Mouse (Mus musculus): ENCODE measurements around the gene Vmn1r125. TPM values are rescaled to one million over a fixed set of nuclear protein-coding genes. Genes with fewer than 3 reads are reported as not detected.
"Not testable (repeated sequence)": the region's sequence is repeated elsewhere in the genome, so short reads cannot be mapped to it uniquely, and the experiment has no call there.

Vmn1r125 gene
- not detected in 2 replicates for polyA plus RNA-seq (2015; fragmentation: Nextera tagmentation; extraction: Ambion mirVana)

GRCm38 (mm10) chr7:21271879-21272278 is at the start of gene Vmn1r125:
TSS of gene Vmn1r125 (plus strand) at chr7:21272179.
- not testable (repeated sequence) for H3K4me3 ChIP-seq (replicated peaks); H3K4me1 ChIP-seq (replicated peaks); H3K9me3 ChIP-seq; H3K4me2 ChIP-seq (replicated peaks); H3K36me3 ChIP-seq; H3K9ac ChIP-seq (replicated peaks); H3K27ac ChIP-seq; ATAC-seq; H3K27me3 ChIP-seq
- 70% methylated on average over 3 of the region's 3 CpGs for WGBS

GRCm38 (mm10) chr7:21260517-21260916 is 11.5 kb upstream of the Vmn1r125 start, which contains the start of gene Vmn1r124:
TSS of gene Vmn1r124 (minus strand) at chr7:21260617.
- H3K27me3 ChIP-seq; H3K4me3 ChIP-seq (replicated peaks); H3K9me3 ChIP-seq; H3K36me3 ChIP-seq; H3K27ac ChIP-seq; H3K4me1 ChIP-seq (replicated peaks); H3K9ac ChIP-seq (replicated peaks); H3K4me2 ChIP-seq (replicated peaks); ATAC-seq: not testable (repeated sequence)
- 83% methylated on average over 4 of the region's 4 CpGs for WGBS

GRCm38 (mm10) chr7:21301367-21301766 is 29.4 kb downstream of the Vmn1r125 start, which contains the start of gene Vmn1r126:
TSS of gene Vmn1r126 (minus strand) at chr7:21301467.
- H3K9me3 ChIP-seq; H3K27me3 ChIP-seq; ATAC-seq; H3K4me3 ChIP-seq (replicated peaks); H3K9ac ChIP-seq (replicated peaks); H3K4me1 ChIP-seq (replicated peaks); H3K27ac ChIP-seq; H3K36me3 ChIP-seq; H3K4me2 ChIP-seq (replicated peaks): not testable (repeated sequence)
- WGBS: no CpG with 5 or more reads among the region's 5 CpGs

- not testable (repeated sequence) for H3K9me3 ChIP-seq, H3K36me3 ChIP-seq
Observed at GRCm38 (mm10) chr7:21319761-21320160, 47.8 kb downstream of the Vmn1r125 start, which contains the start of gene Vmn1r127. TSS of gene Vmn1r127 (minus strand) at chr7:21319861.

More at GRCm38 (mm10) chr7:21319761-21320160, 47.8 kb downstream of the Vmn1r125 start, which contains the start of gene Vmn1r127:
- H3K27me3 ChIP-seq; H3K4me1 ChIP-seq (replicated peaks); H3K4me3 ChIP-seq (replicated peaks); H3K9ac ChIP-seq (replicated peaks); H3K4me2 ChIP-seq (replicated peaks); ATAC-seq; H3K27ac ChIP-seq: not testable (repeated sequence)
- WGBS: no CpG with 5 or more reads among the region's 3 CpGs

Other genes with a start within 250 kb of the Vmn1r125 start
- not detected in 2 replicates for gene Vmn1r120, start 218.4 kb upstream of the Vmn1r125 start, polyA plus RNA-seq (2015; fragmentation: Nextera tagmentation; extraction: Ambion mirVana)
- not detected in 2 replicates for gene Vmn1r121, start 173.7 kb upstream of the Vmn1r125 start, polyA plus RNA-seq (2015; fragmentation: Nextera tagmentation; extraction: Ambion mirVana)
- gene Vmn1r122, start 138.1 kb upstream of the Vmn1r125 start, polyA plus RNA-seq (2015; fragmentation: Nextera tagmentation; extraction: Ambion mirVana): not detected in 2 replicates
- gene Vmn1r123, start 110.0 kb upstream of the Vmn1r125 start, polyA plus RNA-seq (2015; fragmentation: Nextera tagmentation; extraction: Ambion mirVana): not detected in 2 replicates
- not detected in 2 replicates for gene Gm5157, start 81.8 kb upstream of the Vmn1r125 start, polyA plus RNA-seq (2015; fragmentation: Nextera tagmentation; extraction: Ambion mirVana)
- gene Vmn1r124, start 11.6 kb upstream of the Vmn1r125 start, polyA plus RNA-seq (2015; fragmentation: Nextera tagmentation; extraction: Ambion mirVana): not detected in 2 replicates
- not detected in 2 replicates for gene Vmn1r126, start 29.3 kb downstream of the Vmn1r125 start, polyA plus RNA-seq (2015; fragmentation: Nextera tagmentation; extraction: Ambion mirVana)
- not detected in 2 replicates for gene Vmn1r127, start 47.7 kb downstream of the Vmn1r125 start, polyA plus RNA-seq (2015; fragmentation: Nextera tagmentation; extraction: Ambion mirVana)
- gene Vmn1r128, start 77.2 kb downstream of the Vmn1r125 start, polyA plus RNA-seq (2015; fragmentation: Nextera tagmentation; extraction: Ambion mirVana): not detected in 2 replicates
- not detected in 2 replicates for gene Vmn1r129, start 89.1 kb downstream of the Vmn1r125 start, polyA plus RNA-seq (2015; fragmentation: Nextera tagmentation; extraction: Ambion mirVana)
- not detected in 2 replicates for gene Gm6882, start 160.6 kb downstream of the Vmn1r125 start, polyA plus RNA-seq (2015; fragmentation: Nextera tagmentation; extraction: Ambion mirVana)
- gene Vmn1r130, start 239.6 kb downstream of the Vmn1r125 start, polyA plus RNA-seq (2015; fragmentation: Nextera tagmentation; extraction: Ambion mirVana): not detected in 2 replicates

Measured in midbrain, embryonic 13.5 days (tissue).